Mouse (Mus musculus) gastrocnemius, postnatal 4 days (tissue): ENCODE results near the gene Sdk2. TPM values are rescaled to one million over a fixed set of nuclear protein-coding genes. Genes with fewer than 3 reads are reported as not detected.
A peak's percentile ranks its signal among the peaks of the same experiment; 100 is the strongest.

Experiments
- DNase-seq, 2 experiments: peaks; one replicate each; pipeline ENCODE4 v3.0.0; 2021 to 2022; ENCODE audit warnings: low spot score in 2 of 2, mixed read lengths in 2 of 2
- long read RNA-seq, 2 experiments: library from polyadenylated mRNA; stranded (forward); transcript quantifications; one replicate each; pipeline ENCODE4 v2.0.0; 2021
- total RNA-seq, 2 experiments: library from RNA; stranded (reverse); gene quantifications; 2 replicates each; pipeline ENCODE4 v1.2.3; 2021

Sdk2 gene
- total RNA-seq = 10 to 100 TPM; 16.3 to 19.2 TPM
- long read RNA-seq, experiment 1, partial matches to known transcripts = 4 of 6 reads
- long read RNA-seq, experiment 1, other reads (novel, unspliced or antisense) = 2 of 6 reads
- long read RNA-seq, experiment 2, partial matches to known transcripts = 0 of 6 reads
- long read RNA-seq, experiment 2, other reads (novel, unspliced or antisense) = 6 of 6 reads

DNA sequence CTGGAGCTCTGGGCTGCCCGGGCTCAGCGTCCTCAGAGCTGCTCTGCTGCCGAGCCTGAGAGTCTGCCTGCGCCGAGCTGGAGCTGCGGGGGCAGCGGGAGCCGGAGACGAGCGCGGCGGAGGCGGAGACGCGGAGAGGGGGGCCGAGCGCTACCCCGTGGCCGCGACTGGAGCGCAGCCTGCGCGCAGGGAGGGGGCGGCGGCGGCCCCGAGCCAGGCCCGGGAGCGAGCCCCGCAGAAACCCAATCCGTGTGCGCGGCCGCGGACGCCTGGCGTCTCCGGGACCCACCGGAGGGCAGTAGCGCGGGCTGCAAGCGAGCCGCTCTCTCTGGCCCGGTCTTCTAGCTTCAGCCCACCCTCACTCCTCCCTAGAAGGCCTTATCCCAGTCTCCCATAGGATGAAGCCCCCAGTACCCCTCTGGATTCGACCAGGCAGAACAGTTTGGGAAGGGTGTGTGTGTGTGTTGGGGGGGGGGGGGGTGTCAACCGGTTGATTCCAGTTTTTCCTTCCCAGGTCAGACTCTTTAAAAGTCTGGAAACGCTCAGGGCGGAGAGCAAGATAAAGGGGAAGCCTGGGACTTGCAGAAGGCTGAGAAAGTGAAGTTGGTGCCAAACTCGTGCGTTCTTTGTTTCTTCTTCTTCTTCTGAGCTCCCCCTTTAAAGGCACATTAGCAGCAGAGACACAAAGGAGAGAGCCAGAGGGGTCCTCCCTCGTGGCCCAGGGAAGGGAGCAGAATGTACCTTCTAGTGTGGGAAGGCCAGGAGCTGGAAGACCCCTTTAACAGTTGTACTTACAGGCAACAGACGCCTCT lies at the start of gene Sdk2:
Gene Sdk2, minus strand, starts transcription at position 96 of the 812 bp plus-strand sequence.
- peak; percentile 53 to 79 for DNase-seq

DNA sequence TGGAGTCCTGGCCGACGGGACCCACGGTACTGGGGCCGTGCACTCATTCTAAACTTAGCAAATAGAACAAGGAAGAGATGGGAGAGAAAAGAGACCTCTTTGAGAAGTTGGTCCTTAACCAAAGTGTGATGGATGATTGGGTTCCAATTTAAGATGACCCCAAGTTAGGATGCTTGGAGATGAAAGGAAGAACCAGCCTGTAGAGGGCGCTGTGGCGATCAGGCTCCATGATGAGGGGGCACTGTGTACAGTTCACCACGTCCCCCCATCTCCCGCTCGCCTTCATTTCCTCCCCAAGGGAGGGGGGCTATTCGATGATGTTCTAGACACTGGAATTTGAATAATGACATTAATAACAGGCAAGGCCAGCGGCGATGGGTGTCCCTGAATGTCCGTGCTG lies 48.2 kb upstream of the Sdk2 start:
- DNase-seq = no peak

DNA sequence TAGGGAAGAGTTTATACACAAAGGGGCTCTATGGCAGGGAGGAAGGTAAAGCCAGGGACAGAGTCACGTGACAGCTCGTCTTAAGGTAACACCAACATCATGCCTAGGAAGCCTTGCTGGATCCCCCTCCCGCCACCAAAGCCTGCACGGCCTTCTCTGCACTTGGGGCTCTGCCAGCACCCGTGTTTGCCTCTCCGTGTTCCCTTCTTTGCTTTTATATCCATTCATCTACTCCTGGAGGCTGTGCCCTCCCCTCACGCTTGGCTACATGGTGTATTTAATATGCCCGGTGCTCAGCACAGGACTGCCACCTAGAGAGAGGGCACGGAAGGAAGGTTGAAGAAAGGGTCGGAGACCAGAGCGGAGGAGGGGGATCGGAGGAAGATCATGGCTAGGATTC lies 47.8 kb upstream of the Sdk2 start:
- DNase-seq = no peak

DNA sequence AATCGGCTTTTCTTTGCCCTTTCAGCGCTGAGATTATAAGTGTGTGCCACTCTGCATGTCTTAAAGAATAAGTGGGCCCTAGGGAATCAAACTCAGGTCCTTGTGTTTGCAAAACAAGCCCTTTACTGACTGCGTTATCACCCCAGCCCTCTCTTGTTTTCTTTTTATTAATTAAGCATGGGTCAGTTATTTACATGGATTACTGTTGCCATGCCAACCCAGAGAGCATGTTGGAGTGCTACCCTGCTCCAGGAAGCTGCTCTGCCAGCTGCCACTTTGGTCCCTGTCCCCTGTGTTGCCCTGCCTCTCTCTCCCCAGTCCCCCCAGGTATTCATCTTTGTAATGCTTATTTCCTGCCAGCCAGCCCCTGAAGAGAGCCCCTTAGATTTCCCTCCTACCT lies 44.0 kb upstream of the Sdk2 start:
- DNase-seq = no peak

DNA sequence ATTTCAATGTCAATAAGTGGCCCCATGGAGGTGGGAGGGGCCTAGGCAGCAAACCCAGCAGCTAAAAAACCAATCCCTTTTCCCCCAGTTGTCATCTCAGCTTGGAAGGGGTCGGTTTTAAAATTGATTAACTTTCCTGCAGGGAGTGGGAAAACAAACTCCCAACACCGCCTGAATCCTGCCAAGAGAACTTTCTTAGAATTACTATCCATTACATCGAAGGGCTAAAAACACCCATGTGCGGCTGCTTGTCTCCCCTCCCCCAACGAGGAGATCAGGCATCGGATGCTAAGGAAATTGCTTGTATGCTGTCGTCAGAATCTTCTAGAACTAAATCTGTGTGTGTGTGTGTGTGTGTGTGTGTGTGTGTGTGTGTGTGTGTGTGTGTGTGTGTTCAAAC lies 26.8 kb upstream of the Sdk2 start:
- no peak for DNase-seq

DNA sequence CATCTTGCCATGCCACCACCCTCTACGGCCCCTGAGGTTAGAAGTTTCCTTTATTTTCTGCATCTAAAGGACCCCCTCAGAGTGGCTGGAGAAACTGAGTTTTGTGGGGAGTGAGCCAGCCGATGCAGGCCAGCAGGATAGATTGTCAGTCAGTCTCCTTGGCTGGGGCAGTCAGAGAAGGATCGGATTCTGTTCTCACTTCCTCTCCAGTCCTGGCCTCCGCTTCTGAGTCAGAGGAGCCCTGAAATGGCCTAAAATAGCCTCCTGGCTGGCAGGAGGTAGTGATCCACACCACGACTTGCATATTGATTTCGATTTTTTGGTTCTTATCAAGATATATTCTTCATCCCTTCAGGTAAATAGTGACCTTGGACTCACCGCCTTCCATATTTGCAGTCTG lies 26.3 kb upstream of the Sdk2 start:
- no peak for DNase-seq

DNA sequence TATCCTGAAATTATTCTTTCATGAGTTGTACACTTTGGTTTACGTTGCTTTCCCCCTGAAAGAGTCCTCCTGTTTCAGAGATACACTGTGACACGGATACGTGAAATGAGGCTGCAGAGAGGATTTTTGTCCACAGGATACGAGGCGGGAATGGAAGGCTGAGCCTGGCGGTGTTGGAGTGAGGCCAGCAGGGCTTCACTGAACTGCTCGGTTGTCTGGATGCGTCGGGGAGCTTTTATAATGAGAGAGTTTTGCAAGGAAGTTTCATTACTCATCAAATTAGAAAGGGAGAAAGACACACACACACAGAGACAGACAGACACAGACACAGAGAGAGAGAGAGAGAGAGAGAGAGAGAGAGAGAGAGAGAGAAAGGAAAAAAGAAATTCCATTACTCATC lies 13.8 kb upstream of the Sdk2 start:
- DNase-seq = no peak

DNA sequence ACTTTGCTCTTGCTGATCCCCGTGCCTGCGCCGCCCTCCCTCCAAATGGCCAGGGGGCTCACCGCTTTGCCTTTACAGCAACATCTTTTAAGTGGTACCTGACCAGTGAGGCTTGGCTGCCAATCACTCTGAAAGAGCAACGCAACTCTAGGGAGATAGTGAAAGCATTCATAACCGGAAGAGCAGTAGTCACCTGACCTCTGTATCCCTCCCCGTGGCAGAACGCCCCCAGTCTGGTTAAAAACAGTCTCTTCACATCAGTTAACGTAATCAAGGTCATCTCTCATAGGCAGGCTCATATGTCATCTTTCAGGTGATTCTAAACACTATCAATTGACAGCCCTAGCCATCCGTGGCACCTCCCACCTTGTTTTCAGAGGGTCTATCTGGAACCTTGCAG lies 5.8 kb upstream of the Sdk2 start:
- no peak for DNase-seq

DNA sequence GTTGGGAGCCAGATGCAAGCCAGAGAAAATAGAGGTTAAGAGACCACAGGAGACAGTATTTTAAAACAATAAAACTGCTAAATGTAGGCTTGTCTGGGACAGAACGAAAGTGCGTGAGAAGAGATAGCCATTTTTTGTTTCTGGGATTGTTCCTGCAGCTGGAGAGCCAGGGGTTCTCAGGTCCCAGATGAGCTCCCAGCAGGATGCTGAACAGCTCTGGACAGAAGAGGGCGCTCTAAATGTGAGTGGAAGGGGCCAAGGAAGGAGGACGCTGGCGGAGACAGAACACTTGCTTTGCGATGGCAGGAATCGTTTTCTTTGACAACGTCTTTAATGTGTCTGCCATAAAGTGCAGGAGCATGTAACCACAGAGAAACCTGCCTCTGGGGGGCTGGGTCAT lies 5.2 kb upstream of the Sdk2 start:
- peak in 1 of 2 experiments; percentile 77 for DNase-seq

DNA sequence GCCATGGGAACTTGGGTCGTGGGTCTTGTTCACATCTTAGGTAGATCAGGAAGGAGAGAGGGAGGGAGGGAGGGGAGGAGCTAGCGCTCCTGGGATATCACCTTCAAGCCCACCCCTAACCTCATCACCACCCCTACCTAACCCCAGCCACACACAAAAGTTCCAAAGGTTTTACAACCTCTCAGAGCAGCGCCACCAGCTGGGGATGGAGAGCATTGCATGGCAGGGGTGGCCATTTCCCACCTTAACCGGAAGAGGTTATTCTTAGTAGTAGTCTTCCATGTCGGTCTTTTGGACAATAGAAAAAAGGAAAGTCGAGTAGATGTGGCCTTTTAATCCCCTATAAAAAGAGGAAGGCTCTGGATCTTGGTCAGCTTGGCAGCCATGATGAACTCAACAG lies 4.0 kb upstream of the Sdk2 start:
- no peak for DNase-seq

DNA sequence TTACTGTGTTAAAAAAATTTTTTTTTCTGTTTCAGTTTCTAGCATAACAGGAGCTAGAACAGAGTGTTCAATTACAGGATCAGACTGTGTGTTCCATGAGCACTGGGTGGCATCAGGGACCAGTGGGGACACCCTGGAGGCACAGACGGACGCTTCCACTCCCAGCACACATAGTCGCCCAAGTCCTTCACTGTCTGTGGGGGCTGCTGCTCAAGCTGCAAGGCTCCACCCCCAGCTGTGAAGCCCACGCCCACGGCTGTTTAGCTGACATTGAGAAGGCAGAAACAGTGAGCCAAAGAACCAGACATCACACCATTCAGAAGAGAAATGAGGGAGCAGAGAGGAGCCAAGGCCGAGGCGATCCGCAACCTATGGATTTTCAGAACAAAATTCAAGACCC lies 3.3 kb upstream of the Sdk2 start:
- no peak for DNase-seq

DNA sequence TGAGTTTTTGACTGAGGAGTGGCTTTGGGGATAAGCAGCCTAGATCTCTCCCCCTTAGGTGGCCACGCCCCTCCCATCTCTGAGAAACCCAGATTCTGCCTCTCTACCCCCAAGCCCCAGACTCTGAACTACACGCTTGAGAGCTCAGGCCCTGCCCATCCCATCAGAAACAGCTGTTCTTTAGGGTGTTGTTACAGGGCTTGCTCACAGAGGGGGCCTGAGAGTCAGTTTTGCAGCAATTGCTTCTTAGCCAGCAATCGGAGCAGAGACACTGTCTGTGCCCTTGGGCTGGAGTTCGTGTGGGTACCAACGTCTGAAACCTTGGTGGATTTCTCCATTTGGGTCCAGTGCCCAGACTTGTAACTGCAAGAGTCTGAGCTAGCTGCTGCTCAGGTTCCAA lies 1.5 kb upstream of the Sdk2 start:
- peak in 1 of 2 experiments; percentile 63 for DNase-seq

DNA sequence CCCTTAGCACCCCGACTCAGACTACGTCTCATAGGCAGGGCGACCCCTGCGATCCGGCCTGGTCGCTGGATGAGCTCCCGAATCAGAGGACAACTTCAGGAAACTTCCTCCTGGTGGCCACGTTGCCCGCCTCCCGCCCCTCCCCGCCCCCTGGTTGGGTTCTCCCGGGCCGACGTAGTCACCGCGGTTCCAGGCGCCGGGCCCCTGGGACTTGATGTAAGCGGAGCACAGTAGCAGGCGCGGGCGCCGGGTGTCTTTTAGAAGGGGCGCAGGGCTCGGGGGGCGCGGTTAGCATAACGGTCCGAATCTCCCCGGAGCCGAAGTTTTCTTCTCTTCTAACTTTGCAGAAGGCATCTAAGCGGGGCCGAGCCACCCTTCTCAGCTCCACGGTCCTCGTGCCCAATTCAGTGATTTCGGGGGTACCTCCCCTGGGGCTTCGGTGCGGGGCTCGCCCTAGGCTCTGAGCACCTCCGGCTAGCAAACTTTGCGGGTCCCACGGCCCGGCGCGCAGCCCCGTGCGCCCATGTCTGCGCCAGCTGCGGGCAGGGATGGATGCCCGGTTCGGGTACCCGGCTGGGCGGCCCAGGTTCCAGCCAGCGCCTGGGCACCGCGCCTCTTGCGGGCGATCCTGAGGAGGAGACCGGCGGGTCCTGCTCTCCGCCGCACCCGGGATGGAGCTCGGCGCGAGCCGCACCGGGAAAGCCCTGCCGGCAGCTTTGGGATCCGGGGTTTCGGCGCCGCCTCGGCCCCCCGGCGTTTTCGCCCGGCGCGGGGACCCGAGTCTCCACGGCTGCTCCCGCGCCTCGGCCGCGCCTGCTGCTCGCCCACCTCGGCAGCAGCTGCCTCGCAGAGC lies 522 bp downstream of the Sdk2 start:
- DNase-seq = peak; percentile 41 to 58

DNA sequence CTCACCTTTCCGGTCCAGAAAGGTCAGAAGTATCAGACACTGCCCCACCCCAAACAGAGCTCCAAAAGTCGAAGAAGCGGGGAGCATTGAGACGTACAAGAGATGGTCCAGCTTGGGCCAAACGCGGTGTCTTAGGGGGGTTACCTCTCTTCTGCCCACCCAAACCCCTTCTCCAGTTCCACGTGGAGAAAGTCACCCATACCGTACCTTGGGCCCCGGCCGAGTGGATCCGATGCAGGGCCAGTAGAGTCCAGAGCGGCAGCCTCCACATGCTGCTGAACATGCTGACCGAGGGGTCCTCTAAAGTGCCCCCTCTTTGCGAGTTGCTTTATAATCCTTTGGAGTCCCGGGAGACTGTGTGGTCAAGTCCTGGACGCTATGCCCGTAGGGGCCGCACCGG lies 1.2 kb downstream of the Sdk2 start:
- no peak for DNase-seq

DNA sequence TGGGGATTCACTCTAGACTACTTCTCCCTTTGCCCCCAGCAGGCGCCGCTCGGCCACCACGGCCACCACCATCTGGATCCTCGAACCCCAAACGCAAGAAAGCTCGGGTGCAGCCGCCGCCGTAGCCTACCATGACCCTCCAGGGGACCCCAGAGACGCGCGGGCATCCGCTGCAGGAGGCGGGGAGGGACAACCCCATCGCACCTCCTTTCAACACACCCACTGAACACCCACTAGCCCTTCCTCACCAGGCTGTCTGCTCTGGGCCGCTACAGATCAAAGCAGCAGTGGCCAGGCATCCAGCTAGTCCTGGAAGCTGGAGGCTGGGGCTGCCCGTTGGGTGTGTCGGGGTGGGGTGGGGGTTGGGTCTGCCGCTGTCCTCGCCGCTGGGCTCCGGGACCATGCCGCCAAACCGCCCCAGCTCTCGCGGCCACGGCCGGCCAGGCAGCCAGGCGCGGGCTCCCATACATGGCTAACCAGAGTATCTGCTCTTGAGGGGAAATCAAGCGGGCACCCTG lies 1.9 kb downstream of the Sdk2 start:
- peak in 1 of 2 experiments; percentile 34 for DNase-seq

DNA sequence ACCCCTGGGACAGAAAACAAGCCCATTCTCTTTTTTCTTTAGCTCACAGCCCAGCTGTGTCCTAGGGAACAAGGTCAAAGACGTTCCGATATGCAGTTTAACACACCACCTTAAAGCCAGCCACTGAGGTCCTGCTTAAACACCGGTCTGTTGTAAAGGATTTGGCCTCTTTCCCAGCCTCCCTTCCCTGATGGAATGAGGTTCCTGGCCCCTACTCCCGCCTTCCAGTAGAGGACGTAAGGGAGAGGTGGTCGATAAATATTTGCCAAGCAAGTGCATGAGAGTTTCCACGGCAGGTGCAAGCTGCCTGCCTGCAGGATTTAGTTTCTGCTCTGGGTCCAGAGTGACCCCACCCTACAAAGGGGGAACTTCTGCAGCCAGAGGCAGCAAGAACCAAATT lies 4.9 kb downstream of the Sdk2 start:
- no peak for DNase-seq

DNA sequence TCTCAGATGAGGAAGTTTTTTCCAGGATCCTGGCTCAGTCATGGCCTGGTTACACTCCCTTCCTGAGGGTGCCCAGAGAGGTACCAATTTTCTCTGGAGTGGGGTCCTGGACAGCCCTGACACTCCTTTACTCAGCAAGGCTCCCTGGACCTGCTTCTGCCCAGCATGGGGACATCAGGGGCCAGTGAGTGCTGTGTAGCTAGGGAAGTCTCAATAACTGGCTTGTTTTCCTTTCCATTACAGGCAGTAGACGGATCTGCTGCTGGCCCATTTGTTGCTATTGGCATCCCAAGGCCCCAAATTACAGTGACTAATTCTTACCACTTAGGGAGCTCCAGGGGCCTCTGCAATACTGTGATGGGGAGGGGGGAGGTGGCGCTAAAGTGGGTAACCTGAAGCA lies 5.6 kb downstream of the Sdk2 start:
- no peak for DNase-seq

DNA sequence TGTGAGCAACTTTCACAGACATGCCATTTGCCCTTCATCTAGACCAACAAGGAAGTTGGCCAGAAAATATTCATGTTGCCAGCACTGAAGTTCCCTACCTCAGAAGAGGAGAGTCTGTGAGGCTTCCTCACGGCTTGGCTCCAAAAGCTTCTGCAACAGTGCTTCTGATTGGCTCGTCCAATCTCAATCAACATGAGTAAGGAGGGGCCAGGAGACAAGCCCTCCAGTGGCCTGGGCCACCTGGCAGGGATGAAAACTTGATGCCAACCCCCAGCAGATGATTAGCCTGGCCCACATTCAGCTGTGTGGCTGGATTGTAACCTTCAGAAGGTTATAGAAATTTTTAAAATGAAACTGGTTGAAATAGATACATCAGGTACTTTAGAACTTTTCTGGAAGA lies 10.5 kb downstream of the Sdk2 start:
- no peak for DNase-seq

DNA sequence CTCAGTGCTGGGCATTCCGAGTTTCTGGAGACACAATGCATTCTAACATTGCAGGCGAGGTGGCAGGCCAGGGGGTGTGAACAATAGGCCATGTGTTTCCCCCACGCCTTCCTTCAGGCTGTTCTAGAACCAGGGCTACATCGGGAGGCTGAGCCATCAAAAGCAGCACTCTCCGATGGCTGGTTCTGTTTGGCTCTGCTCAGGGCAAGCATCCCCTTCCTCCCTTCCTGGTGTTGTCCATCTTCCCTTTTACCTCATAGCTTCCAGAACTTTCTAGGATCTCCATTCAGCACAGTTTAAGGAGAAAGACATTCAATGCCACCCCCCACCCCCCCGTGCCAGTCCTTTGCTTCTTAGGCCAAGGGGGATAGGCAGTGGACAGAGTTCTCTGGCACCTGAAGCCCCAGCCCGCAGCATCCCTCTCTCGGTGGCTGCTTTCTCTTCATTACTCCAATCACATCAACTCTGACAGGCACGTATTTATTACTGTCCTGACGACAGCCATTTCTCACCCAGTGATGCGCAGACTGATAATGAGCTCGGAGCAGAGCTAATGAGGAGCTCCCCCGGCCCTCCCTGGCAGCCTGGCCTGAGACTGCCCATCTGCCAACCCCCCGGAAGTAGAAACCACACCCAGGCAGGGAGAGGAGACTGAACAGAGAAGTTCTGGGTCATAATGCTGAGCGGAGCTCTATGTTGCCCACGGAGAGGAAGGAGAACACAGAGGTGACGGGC lies 12.1 kb downstream of the Sdk2 start:
- DNase-seq = no peak

DNA sequence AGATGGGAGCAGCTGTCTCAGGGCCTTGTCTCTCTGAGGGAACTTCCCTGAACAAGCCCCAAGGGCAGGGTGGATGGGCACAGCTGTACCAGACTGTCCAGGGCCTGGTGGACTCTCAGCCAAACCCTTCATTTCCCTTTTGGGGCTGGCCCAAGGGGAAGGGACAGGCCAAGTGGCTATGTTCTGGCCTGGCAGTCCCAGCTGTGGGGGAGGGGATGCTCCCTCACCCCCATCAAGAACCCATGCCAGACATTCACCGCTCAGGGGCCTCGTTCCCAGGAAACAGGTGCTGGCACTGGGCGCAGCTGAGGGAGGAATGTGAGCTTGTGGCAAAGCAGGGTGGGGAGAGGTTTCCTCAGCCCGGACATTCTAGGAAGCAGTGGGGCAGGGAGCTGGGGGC lies 15.5 kb downstream of the Sdk2 start:
- peak in 1 of 2 experiments; percentile 67 for DNase-seq

DNA sequence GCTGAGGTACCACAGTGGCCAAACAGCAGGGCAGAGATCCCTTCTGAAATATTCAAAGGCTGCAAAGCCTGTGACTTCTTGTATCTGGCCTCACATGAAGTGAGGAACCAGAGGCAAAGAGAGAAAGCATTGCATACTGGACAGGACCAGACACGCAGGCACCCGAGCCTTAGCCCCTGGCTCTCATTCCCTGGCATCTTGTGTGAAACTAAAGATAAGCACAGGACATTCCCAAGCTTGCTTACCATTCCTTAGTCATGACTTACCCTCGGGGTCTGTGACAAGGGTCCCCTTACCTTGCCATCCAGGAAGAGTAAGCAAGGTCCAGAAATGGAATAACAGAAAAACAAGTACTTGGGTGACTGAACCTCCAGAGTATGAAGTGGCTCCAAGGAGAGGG lies 16.3 kb downstream of the Sdk2 start:
- DNase-seq = no peak
